Mouse (Mus musculus): Measurements from ENCODE around the gene Hist1h4d.

The Hist1h4d gene

DNA sequence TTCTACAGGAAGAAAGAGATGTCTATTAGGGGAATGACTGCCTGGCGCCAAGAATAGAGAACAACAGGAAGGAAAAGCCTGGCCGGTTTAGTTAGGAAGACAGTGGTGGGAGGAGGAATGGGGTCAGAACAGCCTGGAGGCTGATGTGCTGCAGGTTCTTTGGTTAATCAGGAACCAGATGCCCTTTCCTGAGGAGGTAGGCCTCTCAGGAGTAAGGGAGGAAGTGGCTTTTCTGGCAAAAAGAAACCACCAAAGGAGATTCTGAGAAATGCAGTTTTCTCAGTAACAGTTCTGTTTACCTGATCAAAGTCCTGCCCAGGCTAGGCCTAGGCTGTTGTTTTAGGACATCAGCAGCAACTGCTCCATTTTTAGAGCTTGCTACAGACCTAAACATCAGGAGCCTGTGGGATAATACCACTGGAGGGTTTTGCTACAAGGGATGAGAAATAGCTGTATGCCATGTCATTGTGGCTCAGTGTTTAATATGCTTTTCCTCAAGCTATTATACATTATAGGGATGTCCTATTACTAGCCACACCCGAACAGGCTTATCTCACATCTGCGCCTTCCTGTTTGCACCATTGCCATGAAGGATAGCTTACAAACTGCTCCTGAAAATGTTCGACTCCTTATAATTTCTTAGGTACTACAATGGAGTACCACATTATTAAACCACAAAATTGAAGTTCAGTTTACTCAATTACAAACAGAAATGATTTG is 11.8 kb downstream of the Hist1h4d start:
- DNase-seq (ENCODE audit: low read depth), result peak; percentile 85

DNA sequence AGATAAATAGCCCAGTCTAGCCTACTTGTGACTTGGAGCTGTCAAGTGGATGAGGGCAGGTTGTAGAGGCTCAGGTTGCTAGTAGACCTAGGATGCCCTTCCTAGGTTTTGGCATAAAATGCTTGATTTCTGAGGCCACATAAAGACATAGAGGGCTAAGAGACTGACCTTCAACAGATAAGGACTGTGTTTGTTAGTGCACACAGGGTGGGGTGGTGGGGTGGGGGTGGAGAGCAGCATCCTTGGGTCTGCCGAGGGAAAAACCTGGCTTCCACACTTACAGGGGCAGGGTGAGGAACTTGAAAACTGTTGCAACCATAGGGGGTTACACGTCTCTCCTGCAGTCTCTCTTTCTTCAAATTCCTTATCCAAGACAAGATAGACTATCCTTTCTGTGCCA is 13.8 kb downstream of the Hist1h4d start:
- no peak for DNase-seq (ENCODE audit: low read depth)

DNA sequence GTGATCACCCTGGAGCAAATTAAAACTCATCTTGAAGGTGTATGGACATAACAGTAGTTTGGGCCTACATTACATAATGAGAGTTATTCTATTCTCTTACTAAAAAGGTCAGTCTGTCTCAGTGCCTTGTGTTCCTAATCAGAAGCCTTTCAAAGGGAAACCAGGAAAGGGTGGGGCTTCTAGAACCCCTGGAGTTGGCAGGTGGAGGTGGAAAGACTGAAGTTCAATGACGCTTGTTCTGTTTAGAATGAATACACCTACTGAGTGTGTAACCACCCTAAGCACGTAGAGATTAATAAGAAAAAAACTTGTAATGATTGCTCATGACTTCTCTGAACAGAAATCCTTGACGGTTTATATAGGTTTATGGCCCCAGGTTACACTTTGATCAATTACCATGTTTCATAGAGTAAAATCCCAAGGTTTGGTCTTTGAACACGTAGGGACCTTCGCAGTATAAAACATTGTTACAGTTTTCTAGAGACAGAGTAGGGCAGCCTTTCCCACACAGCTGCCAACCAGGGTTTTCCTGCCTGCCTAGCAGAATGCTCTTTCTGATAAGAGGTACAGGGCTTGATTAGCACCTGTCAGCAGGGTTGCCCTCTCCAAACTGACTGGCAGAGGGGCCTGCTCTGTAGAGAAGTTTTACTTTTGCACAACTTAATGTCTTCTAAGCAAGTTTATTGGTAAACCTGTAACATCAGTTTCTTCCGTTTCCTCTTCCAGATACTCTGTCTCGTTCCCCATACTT is 14.4 kb downstream of the Hist1h4d start:
- DNase-seq (ENCODE audit: low read depth), result no peak

DNA sequence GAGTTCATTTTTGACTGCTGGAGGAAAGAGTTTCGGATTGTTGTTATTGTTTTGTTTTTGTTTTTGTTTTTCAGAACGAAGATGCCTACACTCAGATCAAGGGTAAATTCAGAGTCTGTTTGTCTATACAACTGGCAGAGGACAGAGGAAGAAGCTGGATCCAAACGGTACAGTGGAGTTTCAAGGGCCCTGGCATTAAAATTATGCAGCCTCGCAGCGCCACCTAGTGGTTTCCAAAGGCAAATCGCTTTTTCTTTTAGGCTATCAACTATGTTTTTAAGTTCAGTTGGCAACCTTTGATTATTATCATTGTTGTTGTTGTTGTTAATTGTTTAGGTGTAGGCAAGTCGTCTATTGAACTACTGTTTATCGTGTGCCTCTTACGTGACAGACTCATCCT is 16.6 kb downstream of the Hist1h4d start:
- peak; percentile 89 for DNase-seq (ENCODE audit: low read depth)

DNA sequence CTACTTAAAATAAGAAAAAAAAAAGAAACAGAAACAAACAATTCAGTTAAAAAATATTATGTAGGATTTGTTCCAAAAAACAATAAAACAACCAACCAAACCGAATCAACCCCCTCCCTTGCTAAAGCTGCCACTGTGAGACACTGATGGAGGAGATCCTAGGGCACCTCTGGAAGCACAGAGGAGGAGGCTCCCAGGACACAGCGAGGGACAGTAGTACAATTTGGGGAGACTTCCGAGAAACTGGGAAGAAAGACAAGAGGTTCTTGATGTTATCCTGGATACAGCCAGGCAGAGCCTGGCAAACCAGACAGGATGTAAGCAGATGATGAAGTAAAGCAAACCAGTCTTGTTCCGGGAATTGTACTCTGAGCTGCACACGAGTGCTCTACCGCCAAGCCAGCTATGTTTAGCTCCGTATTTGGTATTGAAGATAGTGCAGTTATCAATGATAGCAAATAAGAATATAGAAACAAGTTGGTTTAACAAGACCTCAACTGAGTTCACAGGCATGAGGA is 21.8 kb downstream of the Hist1h4d start:
- DNase-seq (ENCODE audit: low read depth), result no peak

DNA sequence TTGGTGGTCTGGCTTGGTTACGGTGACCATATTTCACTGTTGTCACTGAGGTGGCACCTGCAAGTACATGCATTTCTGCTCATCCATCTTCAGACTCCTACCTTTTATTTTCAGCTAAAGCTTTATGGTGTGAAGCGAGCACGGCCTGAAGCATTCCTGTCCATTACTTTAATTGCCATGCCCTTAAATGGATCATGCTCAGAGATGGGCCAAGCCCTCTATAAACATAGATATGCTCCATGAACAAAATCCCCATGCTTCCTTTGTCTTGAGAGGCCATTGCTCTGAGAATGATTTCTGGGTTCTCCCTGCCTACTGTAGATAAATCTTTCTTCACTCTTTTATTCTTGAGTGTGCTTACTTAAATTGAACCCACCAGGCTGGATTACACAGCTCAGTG is 23.1 kb downstream of the Hist1h4d start:
- DNase-seq (ENCODE audit: low read depth), result no peak

DNA sequence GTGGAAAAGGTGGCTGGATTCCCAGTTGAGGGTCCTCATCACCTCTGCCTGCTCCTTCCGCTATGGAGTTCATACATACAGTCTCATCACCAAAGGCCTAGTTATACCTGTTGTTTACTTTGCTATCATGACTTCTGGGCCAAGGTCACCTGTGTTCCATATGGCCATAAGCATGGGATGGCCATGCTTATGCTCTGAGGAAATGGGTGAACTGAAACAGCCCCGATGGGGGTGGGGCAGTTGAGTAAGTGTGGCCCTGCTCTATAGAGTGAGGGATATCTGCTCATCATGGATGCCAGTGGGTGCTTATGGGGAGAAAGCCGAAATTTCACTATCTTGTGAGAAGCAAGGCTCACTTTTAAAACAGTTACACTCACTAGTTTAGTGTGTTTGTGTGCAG is 23.7 kb downstream of the Hist1h4d start:
- no peak for DNase-seq (ENCODE audit: low read depth)

DNA sequence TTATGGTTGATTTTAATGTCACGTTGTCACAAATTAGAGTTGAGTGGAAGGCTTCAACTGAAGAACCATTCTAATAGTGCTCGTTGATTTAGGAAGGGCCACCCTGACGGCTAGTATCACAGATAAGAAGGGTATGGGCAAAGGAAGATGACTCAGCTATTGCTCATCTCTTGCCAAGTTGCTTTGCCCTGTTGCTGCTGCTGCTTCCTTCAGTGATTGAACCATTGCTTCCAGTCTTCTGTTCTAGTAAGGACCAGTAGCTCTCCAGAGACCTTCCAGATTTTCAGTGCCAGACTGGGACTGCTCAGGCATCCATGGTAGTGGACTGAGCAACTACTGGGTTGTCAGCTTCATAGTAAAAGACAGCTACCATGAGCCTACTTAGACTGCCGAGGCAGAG is 27.8 kb downstream of the Hist1h4d start:
- peak; percentile 91 for DNase-seq (ENCODE audit: low read depth)

DNA sequence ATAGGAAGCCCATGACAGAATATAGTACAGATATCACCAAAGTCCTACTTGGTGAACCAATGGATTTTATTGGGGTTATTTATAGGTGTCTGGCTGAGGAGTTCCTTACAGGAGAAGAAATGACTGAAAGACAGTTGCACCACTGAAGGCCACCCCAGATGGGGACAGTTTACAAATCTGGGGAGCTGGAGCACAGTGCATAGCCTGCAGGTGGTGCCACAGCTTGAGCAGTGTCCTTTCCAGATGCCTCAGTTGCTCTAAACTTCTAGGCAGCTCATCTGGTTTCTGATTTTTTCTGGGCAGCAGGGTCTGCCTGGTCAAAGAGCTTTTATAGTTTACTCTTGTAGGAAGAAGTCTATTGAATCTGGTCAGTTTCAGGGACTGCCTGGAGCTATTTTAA is 28.4 kb downstream of the Hist1h4d start:
- peak; percentile 28 for DNase-seq (ENCODE audit: low read depth)

DNA sequence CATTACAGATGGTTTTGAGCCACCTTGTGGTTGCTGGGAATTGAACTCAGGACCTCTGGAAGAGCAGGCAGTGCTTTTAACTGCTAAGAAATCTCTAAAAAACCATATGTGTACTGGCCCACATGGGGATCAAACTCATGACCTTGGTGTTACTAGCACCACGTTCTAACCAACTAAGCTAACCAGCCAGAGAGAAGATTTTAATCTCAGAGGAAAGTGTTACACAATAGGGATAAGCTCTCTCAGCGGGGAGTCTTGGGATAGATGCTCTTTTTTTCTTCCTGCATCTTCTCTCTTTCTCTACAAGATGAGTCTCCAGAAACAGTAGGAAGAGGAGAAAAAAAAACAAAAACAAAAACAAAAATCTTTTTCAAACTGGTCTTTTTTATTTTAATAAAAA is 29.0 kb downstream of the Hist1h4d start:
- peak; percentile 69 for DNase-seq (ENCODE audit: low read depth)

DNA sequence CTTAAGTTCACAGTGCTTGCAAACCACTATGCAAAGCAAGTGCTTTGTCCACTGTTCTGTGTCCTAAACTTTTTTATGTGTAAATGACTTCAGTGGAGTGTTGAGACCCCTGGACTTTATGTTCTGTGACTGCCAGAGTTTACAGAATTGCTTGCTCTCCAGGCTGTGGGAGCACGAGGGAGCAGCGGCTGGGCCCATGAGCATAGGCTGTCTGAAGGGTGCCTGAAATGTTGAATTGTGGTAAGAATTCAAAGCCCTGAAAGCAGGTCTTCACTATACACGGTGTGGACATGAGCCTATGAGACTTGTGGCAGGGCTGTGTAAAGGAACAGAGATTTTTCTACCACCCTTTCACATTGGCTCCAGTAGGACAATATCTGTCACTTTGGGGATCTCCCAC is 30.2 kb downstream of the Hist1h4d start:
- DNase-seq (ENCODE audit: low read depth), result no peak

DNA sequence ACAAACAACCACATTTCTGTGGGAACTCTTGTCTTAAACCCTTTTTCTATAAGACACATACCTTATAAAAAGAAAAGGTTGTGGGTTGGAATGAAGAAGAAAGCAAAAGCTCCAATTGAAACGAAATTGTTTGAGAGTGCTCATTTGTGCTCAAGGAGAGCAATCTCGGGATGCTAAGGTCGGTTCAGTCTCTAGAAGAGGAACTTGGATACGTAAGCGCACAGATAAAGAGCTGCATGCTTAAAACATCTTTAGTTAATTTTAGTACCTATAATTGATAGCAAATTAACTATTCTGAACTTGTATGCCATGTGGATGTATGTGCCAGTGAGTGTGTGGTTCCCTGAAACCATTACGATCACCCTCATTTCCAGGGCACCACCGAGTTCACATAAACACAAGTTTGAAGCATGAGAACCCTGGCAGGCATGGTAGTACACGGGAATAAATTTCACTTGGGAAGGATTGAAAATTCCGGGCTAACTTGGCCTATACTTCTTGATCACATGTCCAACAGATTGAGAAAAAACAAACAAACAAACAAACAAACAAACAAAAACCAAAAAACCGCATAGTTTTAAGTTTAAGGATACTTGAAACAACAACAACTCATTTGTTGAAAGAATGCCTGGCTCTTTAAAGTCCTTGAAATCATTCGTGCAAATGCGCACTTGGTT is 38.8 kb downstream of the Hist1h4d start:
- DNase-seq (ENCODE audit: low read depth), result peak; percentile 70

DNA sequence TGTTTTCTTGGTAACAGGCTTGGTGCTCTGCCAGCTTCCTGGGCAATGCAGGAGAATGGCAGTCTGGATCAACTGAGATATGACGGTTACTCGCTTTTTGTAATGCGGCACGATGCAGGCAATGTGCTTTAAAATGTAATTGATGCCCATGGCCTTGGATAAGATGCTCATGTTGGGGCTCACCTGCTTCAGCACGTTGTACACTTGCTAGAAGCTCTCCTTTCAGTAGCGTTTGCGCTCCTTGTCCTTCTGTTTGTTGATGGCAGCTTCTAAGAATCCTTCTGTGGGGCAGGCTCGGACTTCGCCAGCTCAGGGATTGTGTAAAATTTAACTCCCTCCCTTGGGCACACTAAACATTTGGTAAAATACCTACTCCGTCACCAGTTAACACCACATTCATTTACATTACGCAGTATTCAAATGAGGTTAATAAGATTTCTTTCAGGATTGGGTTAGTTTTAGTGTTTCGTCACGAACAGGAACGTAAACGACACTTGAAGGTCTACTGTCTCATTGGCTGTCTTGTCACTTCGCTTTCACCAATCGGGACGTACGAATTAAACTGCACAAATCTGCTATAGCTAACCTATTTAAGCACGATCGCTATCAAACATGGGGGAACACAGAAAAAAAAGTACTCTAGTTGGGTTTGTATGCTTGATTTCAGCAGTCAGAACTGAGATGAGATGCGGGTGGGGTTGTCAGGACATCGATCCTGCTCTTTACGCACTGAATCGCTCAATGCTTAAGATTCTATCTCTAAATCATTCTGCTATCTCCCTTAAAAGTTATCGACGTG is 39.5 kb downstream of the Hist1h4d start, which contains the start of gene Hist1h2be:
Gene Hist1h2be, minus strand, starts transcription at position 392 of the 799 bp plus-strand sequence.
- DNase-seq (ENCODE audit: low read depth), result peak; percentile 100

DNA sequence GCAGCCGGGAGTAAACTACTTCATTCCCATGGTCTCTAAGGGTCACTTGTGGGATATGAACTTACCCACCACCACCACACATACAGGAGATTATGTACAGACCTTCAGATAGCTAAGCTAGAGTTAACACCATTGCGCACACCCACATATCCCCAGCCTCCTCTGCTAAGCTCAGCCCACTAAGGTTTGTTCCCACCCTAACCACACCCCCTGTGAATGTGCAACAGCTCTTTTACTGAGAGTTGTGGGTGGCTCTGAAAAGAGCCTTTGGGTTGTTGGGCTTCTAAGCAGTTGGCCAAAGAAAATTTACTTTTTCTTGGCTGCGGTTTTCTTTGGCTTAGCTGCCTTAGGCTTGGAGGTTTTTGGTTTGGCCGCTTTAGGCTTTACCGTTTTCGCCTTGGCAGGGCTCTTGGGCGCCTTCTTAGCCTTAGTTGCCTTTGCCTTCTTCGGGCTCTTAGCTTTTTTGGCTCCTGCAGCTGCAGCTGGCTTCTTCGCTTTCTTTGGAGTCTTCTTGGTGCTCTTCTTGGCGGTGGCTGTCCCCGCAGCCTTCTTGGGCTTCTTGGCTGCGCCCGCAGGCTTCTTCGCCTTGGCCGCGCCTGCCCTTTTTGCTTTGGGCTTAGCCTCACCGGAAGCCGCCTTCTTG is 40.3 kb downstream of the Hist1h4d start:
- peak; percentile 96 for DNase-seq (ENCODE audit: low read depth)

DNA sequence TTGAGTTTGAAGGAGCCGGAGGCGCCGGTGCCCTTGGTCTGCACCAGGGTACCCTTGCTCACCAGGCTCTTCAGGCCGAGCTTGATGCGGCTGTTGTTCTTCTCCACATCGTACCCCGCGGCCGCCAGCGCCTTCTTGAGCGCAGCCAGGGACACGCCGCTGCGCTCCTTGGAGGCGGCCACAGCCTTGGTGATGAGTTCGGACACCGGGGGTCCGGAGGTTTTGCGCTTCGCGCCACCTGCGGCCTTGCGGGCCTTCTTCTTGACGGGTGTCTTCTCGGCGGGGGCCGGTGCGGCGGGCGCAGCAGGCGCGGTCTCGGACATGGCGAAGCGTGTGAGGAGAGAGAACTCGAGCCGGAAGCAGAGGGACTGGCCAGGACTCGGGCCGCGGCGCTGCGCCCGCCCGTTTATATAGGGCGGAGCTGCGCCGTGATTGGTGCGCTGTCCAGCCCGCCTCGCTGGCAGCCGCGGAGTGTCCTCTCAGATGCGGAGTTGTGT is 40.8 kb downstream of the Hist1h4d start, which contains the start of gene Hist1h1e:
Gene Hist1h1e, minus strand, starts transcription at position 384 of the 497 bp plus-strand sequence.
- peak; percentile 94 for DNase-seq (ENCODE audit: low read depth)

DNA sequence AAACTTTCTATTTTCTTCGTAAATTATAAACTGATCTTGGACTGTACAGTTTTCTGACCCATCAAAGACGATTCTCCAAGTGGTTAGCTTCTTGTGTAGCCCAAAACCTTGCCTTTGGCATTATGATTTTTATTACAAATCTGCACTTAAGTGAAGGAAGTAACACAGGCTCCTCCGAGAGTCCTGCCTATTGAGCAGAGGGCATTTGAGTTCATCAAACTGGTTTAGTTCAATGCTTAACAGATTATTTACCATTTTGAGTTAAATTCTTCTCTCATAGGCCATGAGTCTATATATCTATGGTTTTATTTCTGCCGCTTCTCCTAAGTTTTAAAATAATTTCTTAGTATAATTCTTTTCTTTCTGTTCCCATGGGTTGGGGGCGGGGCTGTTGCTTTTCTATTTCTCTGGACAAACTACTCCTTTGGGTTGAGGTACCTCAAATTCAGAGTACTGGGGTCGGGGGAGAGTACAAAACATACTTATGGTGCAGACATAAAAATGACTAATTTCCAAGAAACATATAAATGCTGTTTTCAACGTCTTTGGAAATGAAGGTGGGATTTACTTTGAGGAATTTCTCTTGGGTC is 41.6 kb downstream of the Hist1h4d start:
- peak; percentile 70 for DNase-seq (ENCODE audit: low read depth)

DNA sequence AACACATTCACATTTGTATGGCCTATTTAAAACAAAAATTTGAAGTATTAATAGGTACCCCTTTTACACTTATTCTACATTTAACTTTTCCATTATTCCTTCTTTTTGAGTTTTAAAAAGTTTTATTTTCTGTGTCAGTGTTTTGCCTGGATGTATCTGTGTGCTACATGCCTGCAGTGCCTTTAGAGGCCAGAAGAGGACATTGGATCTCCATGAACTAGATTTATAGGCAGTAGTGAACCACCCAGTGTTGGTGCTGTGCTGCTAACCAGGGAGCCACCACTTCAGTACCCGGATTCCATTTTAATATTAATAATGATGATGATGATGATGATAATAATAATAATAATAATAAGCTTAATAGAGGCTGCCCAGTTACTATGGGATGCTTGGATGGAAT is 49.3 kb downstream of the Hist1h4d start:
- DNase-seq (ENCODE audit: low read depth), result peak; percentile 74
